Mouse (Mus musculus): ENCODE data around the gene Olfr119. TPM values are rescaled to one million over a fixed set of nuclear protein-coding genes. Genes with fewer than 3 reads are reported as not detected.
"Not testable (repeated sequence)": the region's sequence is repeated elsewhere in the genome, so short reads cannot be mapped to it uniquely, and the experiment has no call there.

Gene Olfr119
- not detected in 2 replicates for polyA plus RNA-seq (2014; fragmentation: Nextera tagmentation; extraction: Ambion mirVana)

DNA sequence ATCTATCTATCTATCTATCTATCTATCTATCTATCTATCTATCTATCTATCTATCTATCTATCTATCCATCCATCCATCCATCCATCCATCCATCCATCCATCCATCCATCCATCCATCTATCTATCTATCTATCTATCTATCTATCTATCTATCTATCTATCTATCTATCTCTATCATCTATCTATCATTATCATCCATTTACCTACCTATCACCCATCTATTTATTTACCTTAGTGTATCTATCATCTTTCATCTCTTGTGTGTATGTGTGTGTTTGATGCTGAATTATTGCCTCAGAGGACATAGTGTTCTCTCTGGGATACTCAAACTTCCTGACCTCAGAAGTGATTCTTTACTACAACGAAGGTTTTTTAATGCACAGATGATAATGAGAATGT lies at the start of gene Olfr119:
Olfr119 (plus strand) TSS at position 301 of the 400 bp plus-strand sequence.
- not testable (repeated sequence) for ATAC-seq (ENCODE audit: low read depth); H3K27me3 ChIP-seq (ENCODE audit: control insufficient read depth, insufficient read depth, low read length); H3K9me3 ChIP-seq (ENCODE audit: control insufficient read depth, low read length); H3K4me1 ChIP-seq (ENCODE audit: control insufficient read depth, insufficient read depth, low read length); H3K4me3 ChIP-seq (ENCODE audit: low read depth, low read length); H3K27ac ChIP-seq (ENCODE audit: low read depth, low read length); H3K4me2 ChIP-seq (ENCODE audit: low read depth, low read length); H3K36me3 ChIP-seq (ENCODE audit: control insufficient read depth, insufficient read depth, low read length); H3K9ac ChIP-seq (replicated peaks; ENCODE audit: low read depth, low read length)
- 70% methylated on average over 1 of the region's 1 CpGs for WGBS

DNA sequence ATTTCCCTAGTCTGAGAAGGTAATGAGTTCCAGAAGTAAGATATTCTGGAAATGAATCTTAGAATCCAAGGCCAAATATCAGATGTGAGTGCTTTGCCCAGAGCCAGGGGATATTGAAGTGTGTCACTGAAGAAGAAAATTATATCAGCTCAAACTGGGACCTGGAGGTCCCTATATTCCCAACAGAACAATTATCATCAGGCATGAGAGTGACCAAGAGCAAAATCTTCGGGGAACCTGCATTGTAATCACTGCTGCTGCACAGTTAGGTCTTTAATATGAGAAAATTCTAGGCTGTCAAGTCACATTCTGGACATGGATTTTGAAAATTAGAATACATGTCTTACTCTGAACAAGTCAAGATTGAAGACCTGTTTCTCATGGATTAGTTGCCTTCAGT lies 32.7 kb upstream of the Olfr119 start, which contains the start of gene Olfr117:
Olfr117 (minus strand) TSS at position 101 of the 400 bp plus-strand sequence.
- H3K9me3 ChIP-seq (ENCODE audit: control insufficient read depth, low read length), result no peaks in the 10 kb centered on the region; the same call in 1 of the 2 replicates
- ATAC-seq (ENCODE audit: low read depth), result no peak
- H3K36me3 ChIP-seq (ENCODE audit: control insufficient read depth, insufficient read depth, low read length), result no peaks in the 10 kb centered on the region
- no peak within 1 kb of the TSS for H3K9ac ChIP-seq (replicated peaks; ENCODE audit: low read depth, low read length)
- H3K4me2 ChIP-seq (ENCODE audit: low read depth, low read length), result no peak within 1 kb of the TSS
- 76% methylated on average over 1 of the region's 1 CpGs for WGBS
- no peaks in the 10 kb centered on the region for H3K27me3 ChIP-seq (ENCODE audit: control insufficient read depth, insufficient read depth, low read length)
- H3K4me3 ChIP-seq (ENCODE audit: low read depth, low read length), result no peak within 1 kb of the TSS
- no peaks in the 10 kb centered on the region for H3K4me1 ChIP-seq (ENCODE audit: control insufficient read depth, insufficient read depth, low read length)
- H3K27ac ChIP-seq (ENCODE audit: low read depth, low read length), result no peak within 1 kb of the TSS

DNA sequence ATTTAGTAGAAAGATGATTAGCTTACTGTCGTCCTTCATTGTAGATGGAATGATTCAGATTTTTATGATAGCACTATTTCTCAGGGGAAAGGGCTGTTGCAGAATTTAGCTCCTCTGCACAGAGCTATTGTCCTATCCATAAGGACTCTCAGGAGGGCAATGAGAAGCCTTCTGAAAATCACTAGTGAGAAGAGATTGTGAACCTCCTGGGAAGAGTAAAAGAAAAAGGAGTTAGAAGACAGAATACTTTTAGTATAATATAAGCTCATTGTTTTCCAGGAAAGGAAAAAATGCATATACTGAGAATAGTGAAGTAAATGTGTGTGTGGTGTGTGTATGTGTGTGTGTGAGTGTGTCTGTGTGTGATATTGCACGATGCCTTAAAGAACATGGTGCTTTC lies 29.7 kb upstream of the Olfr119 start, which contains the start of gene Olfr118:
Olfr118 (plus strand) TSS at position 301 of the 400 bp plus-strand sequence.
- no peak for ATAC-seq (ENCODE audit: low read depth)
- no peaks in the 10 kb centered on the region; the same call in 1 of the 2 replicates for H3K9me3 ChIP-seq (ENCODE audit: control insufficient read depth, low read length)
- no peaks in the 10 kb centered on the region for H3K36me3 ChIP-seq (ENCODE audit: control insufficient read depth, insufficient read depth, low read length)
- H3K27ac ChIP-seq (ENCODE audit: low read depth, low read length), result no peak within 1 kb of the TSS
- H3K4me1 ChIP-seq (ENCODE audit: control insufficient read depth, insufficient read depth, low read length), result no peaks in the 10 kb centered on the region
- H3K27me3 ChIP-seq (ENCODE audit: control insufficient read depth, insufficient read depth, low read length), result no peaks in the 10 kb centered on the region
- no peak within 1 kb of the TSS for H3K4me2 ChIP-seq (ENCODE audit: low read depth, low read length)
- no peak within 1 kb of the TSS for H3K9ac ChIP-seq (replicated peaks; ENCODE audit: low read depth, low read length)
- 72% methylated on average over 2 of the region's 2 CpGs for WGBS
- H3K4me3 ChIP-seq (ENCODE audit: low read depth, low read length), result no peak within 1 kb of the TSS

DNA sequence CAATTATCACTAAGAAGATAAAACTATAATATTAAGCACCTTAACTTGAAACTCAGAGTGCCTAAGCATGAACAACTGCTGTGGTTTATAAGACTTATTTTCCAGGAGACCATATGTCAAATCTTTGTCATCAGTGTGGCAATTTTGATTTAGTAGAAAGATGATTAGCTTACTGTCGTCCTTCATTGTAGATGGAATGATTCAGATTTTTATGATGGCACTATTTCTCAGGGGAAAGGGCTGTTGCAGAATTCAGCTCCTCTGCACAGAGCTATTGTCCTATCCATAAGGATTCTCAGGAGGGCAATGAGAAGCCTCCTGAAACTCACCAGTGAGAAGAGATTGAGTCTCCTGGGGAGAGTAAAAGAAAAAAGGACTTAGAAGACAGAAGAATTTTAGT lies 25.1 kb downstream of the Olfr119 start, which contains the start of gene Olfr120:
Olfr120 (plus strand) TSS at position 301 of the 400 bp plus-strand sequence.
- Histone ChIP-seq H3K36me3 (ENCODE audit: control insufficient read depth, insufficient read depth, low read length) (no peaks in the 10 kb centered on the region), H3K4me2 (ENCODE audit: low read depth, low read length) (no peak within 1 kb of the TSS), H3K4me1 (ENCODE audit: control insufficient read depth, insufficient read depth, low read length) (no peaks in the 10 kb centered on the region), H3K9me3 (ENCODE audit: control insufficient read depth, low read length) (no peaks in the 10 kb centered on the region), H3K27me3 (ENCODE audit: control insufficient read depth, insufficient read depth, low read length) (no peaks in the 10 kb centered on the region), H3K27ac (ENCODE audit: low read depth, low read length) (no peak within 1 kb of the TSS), H3K9ac (replicated peaks; ENCODE audit: low read depth, low read length) (no peak within 1 kb of the TSS), H3K4me3 (ENCODE audit: low read depth, low read length) (no peak within 1 kb of the TSS)
- 79% methylated on average over 1 of the region's 1 CpGs for WGBS
- no peak for ATAC-seq (ENCODE audit: low read depth)

DNA sequence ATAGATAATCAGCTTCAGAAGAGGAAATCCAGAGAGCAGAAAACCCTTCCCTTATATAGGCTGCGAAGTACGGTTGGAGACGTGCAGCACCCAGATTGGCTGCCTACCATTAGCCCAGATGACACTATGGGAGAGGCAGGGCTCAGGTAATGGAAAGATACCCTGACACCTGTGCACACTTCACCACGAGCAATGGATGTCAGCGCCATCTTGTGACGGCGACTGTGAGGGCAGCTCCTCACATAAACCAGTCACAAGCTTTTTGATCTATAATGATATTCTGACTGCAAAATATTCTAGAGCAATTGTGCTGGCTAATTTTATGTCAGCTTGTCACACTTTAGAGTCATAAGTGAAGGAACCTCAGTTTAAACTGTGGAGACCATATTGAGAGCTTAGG lies 41.7 kb downstream of the Olfr119 start:
- no peak for ATAC-seq (ENCODE audit: low read depth)
- Histone ChIP-seq H3K27ac (ENCODE audit: low read depth, low read length) (no peak overlapping the region), H3K4me1 (ENCODE audit: control insufficient read depth, insufficient read depth, low read length) (no peaks in the 10 kb centered on the region), H3K9ac (replicated peaks; ENCODE audit: low read depth, low read length) (no peak overlapping the region), H3K4me2 (ENCODE audit: low read depth, low read length) (no peak overlapping the region), H3K9me3 (ENCODE audit: control insufficient read depth, low read length) (no peaks in the 10 kb centered on the region), H3K36me3 (ENCODE audit: control insufficient read depth, insufficient read depth, low read length) (no peaks in the 10 kb centered on the region), H3K27me3 (ENCODE audit: control insufficient read depth, insufficient read depth, low read length) (no peaks in the 10 kb centered on the region), H3K4me3 (ENCODE audit: low read depth, low read length) (no peak overlapping the region)
- 52% methylated on average over 7 of the region's 7 CpGs for WGBS

Other genes with a start within 250 kb of the Olfr119 start
- not detected in 2 replicates for gene Olfr109, start 237.6 kb upstream of the Olfr119 start, polyA plus RNA-seq (2014; fragmentation: Nextera tagmentation; extraction: Ambion mirVana)
- not detected in 2 replicates for gene H2-M2, start 213.0 kb upstream of the Olfr119 start, polyA plus RNA-seq (2014; fragmentation: Nextera tagmentation; extraction: Ambion mirVana)
- gene Olfr110, start 204.1 kb upstream of the Olfr119 start, polyA plus RNA-seq (2014; fragmentation: Nextera tagmentation; extraction: Ambion mirVana), result not detected in 2 replicates
- not detected in 2 replicates for gene Olfr111, start 188.5 kb upstream of the Olfr119 start, polyA plus RNA-seq (2014; fragmentation: Nextera tagmentation; extraction: Ambion mirVana)
- not detected in 2 replicates for gene Olfr112, start 127.1 kb upstream of the Olfr119 start, polyA plus RNA-seq (2014; fragmentation: Nextera tagmentation; extraction: Ambion mirVana)
- not detected in 2 replicates for gene Olfr113, start 118.9 kb upstream of the Olfr119 start, polyA plus RNA-seq (2014; fragmentation: Nextera tagmentation; extraction: Ambion mirVana)
- not detected in 2 replicates for gene Olfr114, start 103.8 kb upstream of the Olfr119 start, polyA plus RNA-seq (2014; fragmentation: Nextera tagmentation; extraction: Ambion mirVana)
- not detected in 2 replicates for gene Olfr115, start 69.5 kb upstream of the Olfr119 start, polyA plus RNA-seq (2014; fragmentation: Nextera tagmentation; extraction: Ambion mirVana)
- not detected in 2 replicates for gene Olfr116, start 69.4 kb upstream of the Olfr119 start, polyA plus RNA-seq (2014; fragmentation: Nextera tagmentation; extraction: Ambion mirVana)
- gene Olfr117, start 32.8 kb upstream of the Olfr119 start, polyA plus RNA-seq (2014; fragmentation: Nextera tagmentation; extraction: Ambion mirVana), result not detected in 2 replicates
- not detected in 2 replicates for gene Olfr118, start 29.6 kb upstream of the Olfr119 start, polyA plus RNA-seq (2014; fragmentation: Nextera tagmentation; extraction: Ambion mirVana)
- gene Olfr120, start 25.2 kb downstream of the Olfr119 start, polyA plus RNA-seq (2014; fragmentation: Nextera tagmentation; extraction: Ambion mirVana), result not detected in 2 replicates
- gene Olfr121, start 52.3 kb downstream of the Olfr119 start, polyA plus RNA-seq (2014; fragmentation: Nextera tagmentation; extraction: Ambion mirVana), result not detected in 2 replicates
- gene Olfr122, start 72.0 kb downstream of the Olfr119 start, polyA plus RNA-seq (2014; fragmentation: Nextera tagmentation; extraction: Ambion mirVana), result not detected in 2 replicates
- not detected in 2 replicates for gene Olfr123, start 97.0 kb downstream of the Olfr119 start, polyA plus RNA-seq (2014; fragmentation: Nextera tagmentation; extraction: Ambion mirVana)
- gene Olfr124, start 103.3 kb downstream of the Olfr119 start, polyA plus RNA-seq (2014; fragmentation: Nextera tagmentation; extraction: Ambion mirVana), result not detected in 2 replicates
- gene Olfr125, start 136.4 kb downstream of the Olfr119 start, polyA plus RNA-seq (2014; fragmentation: Nextera tagmentation; extraction: Ambion mirVana), result not detected in 2 replicates
- not detected in 2 replicates for gene Olfr126, start 150.9 kb downstream of the Olfr119 start, polyA plus RNA-seq (2014; fragmentation: Nextera tagmentation; extraction: Ambion mirVana)
- not detected in 2 replicates for gene Olfr127, start 203.9 kb downstream of the Olfr119 start, polyA plus RNA-seq (2014; fragmentation: Nextera tagmentation; extraction: Ambion mirVana)
- gene Olfr128, start 224.0 kb downstream of the Olfr119 start, polyA plus RNA-seq (2014; fragmentation: Nextera tagmentation; extraction: Ambion mirVana), result not detected in 2 replicates